Mouse (Mus musculus) intestine, postnatal 0 days (tissue): ENCODE data around the gene Slc6a12. TPM values are rescaled to one million over a fixed set of nuclear protein-coding genes. Genes with fewer than 3 reads are reported as not detected.

Source experiments
- ATAC-seq: fragments of 200-750 bp; cut with Nextera tagmentation; 2 replicates; pipeline ENCODE4 v1.8.0; 2017; ENCODE audit warnings: mild to moderate bottlenecking, moderate TSS enrichment, moderate library complexity
- H3K27ac ChIP-seq: fragments of 300-500 bp; sonication (generic); 2 replicates; pipeline ENCODE4 v1.5.1; 2014; ENCODE audit warnings: mild to moderate bottlenecking, low read depth, low read length, moderate library complexity
- H3K27me3 ChIP-seq: fragments of 300-500 bp; sonication (generic); replicated peaks from 2 replicates; pipeline ENCODE4 v1.6.1; 2014; ENCODE audit warnings: low read length, mixed read lengths; ENCODE audit not compliant: control insufficient read depth, insufficient read depth
- H3K36me3 ChIP-seq: fragments of 300-500 bp; sonication (generic); 2 replicates; pipeline ENCODE4 v1.6.1; 2014; ENCODE audit warnings: mild to moderate bottlenecking, moderate library complexity; ENCODE audit not compliant: control insufficient read depth, insufficient read depth
- H3K4me1 ChIP-seq: fragments of 300-500 bp; sonication (generic); replicated peaks from 2 replicates; pipeline ENCODE4 v1.6.1; 2014; ENCODE audit warnings: antibody characterized with exemption, low read length, mixed read lengths; ENCODE audit not compliant: control insufficient read depth, insufficient read depth
- H3K4me2 ChIP-seq: fragments of 300-500 bp; sonication (generic); replicated peaks from 2 replicates; pipeline ENCODE4 v1.6.1; 2014; ENCODE audit warnings: low read depth, mild to moderate bottlenecking, moderate library complexity
- H3K4me3 ChIP-seq: fragments of 300-500 bp; sonication (generic); 2 replicates; pipeline ENCODE4 v1.5.1; 2014; ENCODE audit warnings: low read depth, low read length
- H3K9ac ChIP-seq: fragments of 300-500 bp; sonication (generic); 2 replicates; pipeline ENCODE4 v1.6.1; 2014; ENCODE audit warnings: mild to moderate bottlenecking, low read depth, low read length
- H3K9me3 ChIP-seq: fragments of 300-500 bp; sonication (generic); 2 replicates; pipeline ENCODE4 v1.6.1; 2016; ENCODE audit warnings: mixed run types; ENCODE audit not compliant: control insufficient read depth
- CTCF ChIP-seq: sonication (generic); IDR thresholded peaks from 2 replicates; pipeline ENCODE4 v1.5.1; 2016; ENCODE audit warnings: low read depth, mild to moderate bottlenecking, control low read depth, antibody characterized with exemption, moderate library complexity
- WGBS: fragments of 180-500 bp; shearing (Covaris S2); extraction: QIAGEN DNeasy Blood & Tissue Kit; methylation state at CpG from one replicate; pipeline ENCODE4 v1.1.7; 2014; 5-methylcytosine and 5-hydroxymethylcytosine counted together
- polyA plus RNA-seq: library from polyadenylated mRNA; unstranded; fragments of >200 nt; fragmentation: Nextera tagmentation; extraction: Ambion mirVana; gene quantifications from 2 replicates; pipeline ENCODE4 v1.2.1, GENCODE M21; 2015

Gene Slc6a12
- polyA plus RNA-seq, 1 experiment from 2014 or later, result 0.20 TPM

DNA sequence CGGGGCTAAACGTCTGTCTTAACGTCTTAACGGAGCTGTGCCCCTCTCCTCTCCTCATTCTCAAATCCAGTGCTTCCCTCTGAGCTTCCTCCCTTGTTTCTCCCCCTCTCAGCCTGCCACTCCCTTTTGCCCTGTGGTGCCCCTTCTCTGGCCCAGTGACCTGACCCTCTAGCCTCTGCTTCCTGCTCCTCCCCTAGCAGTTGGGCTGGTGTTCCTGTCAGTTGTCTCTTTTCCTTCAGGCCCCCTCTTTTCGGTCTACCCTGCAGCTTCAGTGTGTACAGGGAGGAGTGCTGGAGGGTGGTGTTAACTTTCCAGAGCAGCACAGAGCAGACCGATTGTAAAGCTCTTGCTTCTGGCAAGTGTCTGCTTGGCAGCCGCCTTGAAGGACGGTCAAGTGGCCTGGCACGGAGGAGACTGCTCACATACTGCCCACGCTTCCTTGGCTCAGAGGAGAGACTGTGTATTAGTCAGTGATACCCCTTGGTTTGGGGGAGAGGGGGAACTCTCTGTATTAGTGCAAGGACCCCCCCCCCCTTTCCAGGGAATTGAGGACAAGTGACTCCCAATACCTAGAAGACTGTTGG lies 16.3 kb upstream of the Slc6a12 start:
- Histone ChIP-seq H3K27ac (no peak overlapping the region), H3K9me3 (no peaks in the 10 kb centered on the region), H3K27me3 (no peaks in the 10 kb centered on the region), H3K4me1 (no peaks in the 10 kb centered on the region), H3K9ac (no peak overlapping the region), H3K4me3 (no peak overlapping the region), H3K36me3 (no peaks in the 10 kb centered on the region), H3K4me2 (no peak overlapping the region)
- 55% methylated on average over 10 of the region's 10 CpGs for WGBS
- no peak for TF ChIP-seq CTCF
- ATAC-seq, result no peak

GRCm38 (mm10) chr6:121328417-121328884 lies 14.4 kb upstream of the Slc6a12 start:
- Histone ChIP-seq H3K27ac (no peak overlapping the region), H3K9me3 (no peaks in the 10 kb centered on the region), H3K4me2 (no peak overlapping the region), H3K4me3 (no peak overlapping the region), H3K4me1 (no peaks in the 10 kb centered on the region), H3K27me3 (no peaks in the 10 kb centered on the region), H3K9ac (no peak overlapping the region), H3K36me3 (no peaks in the 10 kb centered on the region)
- ATAC-seq, result no peak
- WGBS, result 73% methylated on average over 9 of the region's 9 CpGs
- TF ChIP-seq CTCF, result no peak

DNA sequence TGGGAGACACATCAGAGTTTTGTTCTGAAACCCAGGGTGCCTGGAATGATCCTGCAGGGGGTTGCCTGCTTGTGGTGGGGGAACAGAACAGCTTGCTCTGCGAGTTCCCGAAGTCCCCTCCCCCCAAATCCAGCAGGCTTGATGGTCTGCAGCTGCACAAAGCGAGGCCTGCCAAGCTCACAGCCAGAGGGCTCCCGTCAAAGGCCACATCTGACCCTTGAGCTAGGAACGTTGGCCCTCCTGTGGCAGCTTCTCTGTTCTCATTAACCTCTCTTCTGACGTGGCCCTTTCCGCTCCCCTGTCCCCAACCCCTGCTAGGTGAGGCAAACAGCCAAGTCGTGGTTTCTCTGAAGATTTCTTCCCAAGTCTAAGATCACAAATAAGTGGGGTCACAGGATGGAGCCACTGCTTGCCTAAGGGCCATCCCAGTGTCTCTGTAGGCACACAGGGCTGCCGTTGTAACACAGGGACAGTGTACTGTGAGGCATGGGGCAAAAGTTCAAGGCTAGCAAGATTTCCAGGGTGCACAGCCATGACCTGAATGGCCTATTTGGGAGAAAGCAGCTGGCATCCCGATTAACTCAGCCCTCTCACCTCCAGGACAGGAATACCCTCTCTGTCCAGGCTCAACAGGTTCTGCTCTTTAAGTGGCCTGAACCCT lies 12.9 kb upstream of the Slc6a12 start:
- H3K9ac ChIP-seq, result no peak overlapping the region
- ATAC-seq, result no peak
- no peak for TF ChIP-seq CTCF
- WGBS, result 34% methylated on average over 10 of the region's 10 CpGs
- no peaks in the 10 kb centered on the region for H3K4me1 ChIP-seq
- no peak overlapping the region for H3K4me3 ChIP-seq
- H3K4me2 ChIP-seq, result no peak overlapping the region
- H3K9me3 ChIP-seq, result no peaks in the 10 kb centered on the region
- no peak overlapping the region for H3K27ac ChIP-seq
- no peaks in the 10 kb centered on the region for H3K36me3 ChIP-seq
- H3K27me3 ChIP-seq, result no peaks in the 10 kb centered on the region

DNA sequence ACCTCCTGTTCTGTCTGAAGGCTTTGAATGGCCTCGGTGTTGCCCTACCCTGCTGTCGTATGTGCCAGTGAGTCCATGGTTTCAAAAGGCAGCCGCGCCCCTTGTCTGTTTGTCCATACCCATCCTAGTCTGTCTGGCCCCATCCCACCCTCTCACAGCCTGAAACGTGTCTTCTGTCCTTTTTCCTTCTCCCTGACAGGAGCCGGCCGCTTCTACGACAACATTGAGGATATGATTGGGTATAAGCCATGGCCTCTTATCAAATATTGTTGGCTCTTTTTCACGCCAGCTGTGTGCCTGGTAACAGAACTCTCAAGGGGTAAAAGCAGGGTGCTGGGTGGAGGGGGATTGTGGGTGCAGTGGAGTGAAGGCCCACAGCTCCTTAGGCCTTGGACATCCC lies 7.0 kb upstream of the Slc6a12 start:
- no peaks in the 10 kb centered on the region for H3K4me1 ChIP-seq
- TF ChIP-seq CTCF, result no peak
- no peaks in the 10 kb centered on the region for H3K9me3 ChIP-seq
- no peak for ATAC-seq
- no peak overlapping the region for H3K4me3 ChIP-seq
- no peak overlapping the region for H3K9ac ChIP-seq
- no peak overlapping the region for H3K4me2 ChIP-seq
- no peaks in the 10 kb centered on the region for H3K36me3 ChIP-seq
- no peak overlapping the region for H3K27ac ChIP-seq
- WGBS, result 77% methylated on average over 9 of the region's 9 CpGs
- H3K27me3 ChIP-seq, result no peaks in the 10 kb centered on the region

DNA sequence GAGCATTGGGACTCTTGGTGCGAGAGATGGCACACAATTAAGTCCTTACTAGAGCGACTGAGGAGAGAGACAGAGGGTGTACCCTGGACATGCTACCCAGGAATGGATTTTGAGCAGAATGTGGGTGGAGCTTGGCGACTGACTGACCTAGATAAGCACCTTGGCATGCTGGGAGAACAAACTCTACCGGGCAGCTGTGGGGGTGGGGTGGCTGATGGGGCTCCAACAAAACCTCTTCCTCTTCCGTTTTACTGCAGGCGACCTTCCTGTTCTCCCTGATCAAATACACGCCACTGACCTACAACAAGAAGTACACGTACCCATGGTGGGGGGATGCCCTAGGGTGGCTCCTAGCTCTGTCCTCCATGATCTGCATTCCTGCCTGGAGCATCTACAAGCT lies 6.3 kb upstream of the Slc6a12 start:
- Histone ChIP-seq H3K9ac (no peak overlapping the region), H3K9me3 (no peaks in the 10 kb centered on the region), H3K27me3 (no peaks in the 10 kb centered on the region), H3K4me2 (no peak overlapping the region), H3K4me3 (no peak overlapping the region), H3K4me1 (no peaks in the 10 kb centered on the region), H3K36me3 (no peaks in the 10 kb centered on the region), H3K27ac (no peak overlapping the region)
- ATAC-seq, result no peak
- TF ChIP-seq CTCF, result no peak
- WGBS, result 45% methylated on average over 8 of the region's 8 CpGs

DNA sequence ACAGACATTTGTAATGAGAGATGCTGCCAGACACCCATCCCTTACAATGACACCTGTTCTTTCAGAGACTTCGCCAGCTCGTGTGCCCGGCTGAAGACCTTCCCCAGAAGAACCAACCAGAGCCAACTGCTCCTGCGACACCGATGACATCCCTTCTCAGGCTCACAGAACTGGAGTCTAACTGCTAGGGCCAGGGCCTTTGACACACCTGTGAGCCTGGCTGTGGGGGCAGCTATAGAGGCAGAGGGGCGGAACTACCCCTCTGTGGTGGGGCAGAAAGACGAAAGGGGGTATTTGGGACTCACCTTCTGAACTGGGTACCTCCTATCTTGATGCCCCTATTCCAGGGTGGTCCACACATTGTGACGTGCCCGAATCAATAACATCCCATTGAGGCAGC lies 5.6 kb upstream of the Slc6a12 start:
- TF ChIP-seq CTCF, result no peak
- no peak overlapping the region for H3K4me3 ChIP-seq
- no peak overlapping the region for H3K4me2 ChIP-seq
- no peaks in the 10 kb centered on the region for H3K36me3 ChIP-seq
- no peaks in the 10 kb centered on the region for H3K9me3 ChIP-seq
- no peaks in the 10 kb centered on the region for H3K4me1 ChIP-seq
- no peak for ATAC-seq
- no peak overlapping the region for H3K27ac ChIP-seq
- WGBS, result 90% methylated on average over 9 of the region's 9 CpGs
- no peaks in the 10 kb centered on the region for H3K27me3 ChIP-seq
- H3K9ac ChIP-seq, result no peak overlapping the region
